Comparison of ENCODE assay signal across 8 mouse cellular contexts in the genomic region with DNA sequence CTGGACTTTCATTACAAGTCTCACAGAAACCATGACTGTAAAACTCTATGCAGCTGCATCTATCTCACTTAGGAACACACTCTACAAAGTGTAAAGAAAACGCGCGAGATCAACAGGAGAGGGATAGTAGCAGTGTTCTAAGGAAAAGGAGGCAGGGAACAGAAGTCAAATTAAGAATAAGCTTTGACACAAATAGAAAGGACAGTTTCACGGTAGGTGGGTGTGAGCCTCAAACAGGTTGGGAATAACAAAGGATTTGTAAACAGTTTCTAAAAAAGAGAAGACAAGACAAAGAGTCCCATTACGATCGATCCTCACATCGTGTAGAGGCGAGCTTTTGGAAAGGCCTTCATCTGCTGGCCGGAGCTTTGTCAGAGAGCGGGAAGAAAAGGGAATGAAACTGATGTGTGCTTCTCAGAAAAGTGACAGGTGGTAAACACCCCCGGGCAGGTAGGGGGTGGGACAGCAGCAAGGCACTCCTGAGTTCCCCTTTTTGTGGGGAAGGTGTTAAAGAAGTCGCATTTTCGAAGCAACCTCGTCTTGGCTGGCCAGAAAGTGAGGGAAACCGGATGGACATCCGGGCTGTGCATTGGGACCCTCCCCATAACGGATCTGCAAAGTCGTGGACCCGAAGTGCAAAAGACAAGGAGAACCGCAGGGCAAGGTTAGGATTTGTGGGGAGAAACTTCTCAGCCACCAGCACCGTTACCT. TPM values are rescaled to one million over a fixed set of nuclear protein-coding genes. Genes with fewer than 3 reads are reported as not detected.
A peak's percentile ranks its signal among the peaks of the same experiment; 100 is the strongest.
DNase-seq lines count a peak whose midpoint lies in the region; ATAC-seq and TF ChIP-seq lines count a peak whose summit lies in the region.

No protein-coding gene starts in this region.

- H3K27me3 ChIP-seq in heart, embryonic 10.5 days (ENCODE audit: insufficient read depth, poor library complexity, severe bottlenecking) = no peaks in the 10 kb centered on the region; the same call in 1 of the 2 replicates
- H3K27me3 ChIP-seq in hindbrain, embryonic 11.5 days (ENCODE audit: control insufficient read depth, insufficient read depth, low read length) = no peaks in the 10 kb centered on the region
- no peaks in the 10 kb centered on the region for H3K27me3 ChIP-seq in megakaryocyte, embryonic 14.5 days (replicated peaks)

- DNase-seq in heart, embryonic 10.5 days (ENCODE audit: low spot score) = no peak
- DNase-seq in heart, adult 18-20 months = no peak
- no peak for DNase-seq in ES-E14 (ENCODE audit: low read depth, low spot score)
- DNase-seq in hindbrain, embryonic 11.5 days (ENCODE audit: low spot score) = no peak
- DNase-seq in frontal cortex, postnatal 14 days (ENCODE audit: low spot score in 2 of 2) = no peak
- no peak for DNase-seq in gastrocnemius, postnatal 25 days
- DNase-seq in frontal cortex, postnatal 36 days (ENCODE audit: low spot score in 2 of 2) = no peak

- peaks cover 17% of the 10 kb centered on the region for H3K4me1 ChIP-seq in heart, embryonic 10.5 days
- H3K4me1 ChIP-seq in ES-E14 (ENCODE audit: control insufficient read depth in 2 of 2, insufficient read depth in 2 of 2, low read length in 2 of 2, poor library complexity in 1 of 2) = peaks cover 0 to 4% of the 10 kb centered on the region in 2 experiments; a peak in 1 of 4 replicates
- H3K4me1 ChIP-seq in hindbrain, embryonic 11.5 days (replicated peaks; ENCODE audit: control insufficient read depth, insufficient read depth, low read length) = peaks cover 2% of the 10 kb centered on the region; the same call in 1 of the 2 replicates
- peaks cover 45% of the 10 kb centered on the region for H3K4me1 ChIP-seq in megakaryocyte, embryonic 14.5 days

- H3K9me3 ChIP-seq in heart, embryonic 10.5 days = no peaks in the 10 kb centered on the region
- H3K9me3 ChIP-seq in ES-E14 (ENCODE audit: control insufficient read depth, insufficient read depth, low read depth, low read length) = no peaks in the 10 kb centered on the region
- H3K9me3 ChIP-seq in hindbrain, embryonic 11.5 days (ENCODE audit: control insufficient read depth, low read length) = no peaks in the 10 kb centered on the region
- H3K9me3 ChIP-seq in megakaryocyte, embryonic 14.5 days = peaks cover 6% of the 10 kb centered on the region; the same call in 1 of the 2 replicates

- 11% methylated on average over 21 of the region's 21 CpGs for WGBS in heart, embryonic 10.5 days
- WGBS in hindbrain, embryonic 11.5 days = 12% methylated on average over 21 of the region's 21 CpGs

- H3K4me3 ChIP-seq in heart, embryonic 10.5 days = peak overlapping the region; percentile 81
- H3K4me3 ChIP-seq in ES-E14 (ENCODE audit: insufficient read depth in 1 of 2, low read depth in 1 of 2, low read length in 2 of 2, poor library complexity in 1 of 2, severe bottlenecking in 1 of 2) = peak overlapping the region; percentile 89 to 97
- peak overlapping the region; percentile 66 for H3K4me3 ChIP-seq in hindbrain, embryonic 11.5 days (ENCODE audit: low read depth, low read length)
- H3K4me3 ChIP-seq in megakaryocyte, embryonic 14.5 days (replicated peaks) = peak overlapping the region; percentile 93

- peak overlapping the region; percentile 82 for H3K4me2 ChIP-seq in hindbrain, embryonic 11.5 days (replicated peaks; ENCODE audit: low read depth, low read length)

- peak overlapping the region; percentile 80 for H3K9ac ChIP-seq in ES-E14 (ENCODE audit: insufficient read depth, low read depth, low read length, poor library complexity, severe bottlenecking)
- H3K9ac ChIP-seq in hindbrain, embryonic 11.5 days (ENCODE audit: low read depth, low read length) = peak overlapping the region; percentile 81

- in situ Hi-C loops in ES-E14 (cut with MboI; ENCODE audit: low sequenced_read_pairs in 2 of 2, unreplicated experiment in 2 of 2) = no loop called here

- ATAC-seq in hindbrain, embryonic 11.5 days (ENCODE audit: low FRiP score) = peak; percentile 29

- peak overlapping the region; percentile 91 for H3K27ac ChIP-seq in heart, embryonic 10.5 days
- H3K27ac ChIP-seq in ES-E14 (ENCODE audit: insufficient read depth, low read depth, low read length, poor library complexity, severe bottlenecking) = no peak overlapping the region
- H3K27ac ChIP-seq in hindbrain, embryonic 11.5 days (ENCODE audit: low read depth, low read length) = no peak overlapping the region

- H3K36me3 ChIP-seq in heart, embryonic 10.5 days = peaks cover 24% of the 10 kb centered on the region
- peaks cover 2% of the 10 kb centered on the region for H3K36me3 ChIP-seq in ES-E14 (ENCODE audit: control insufficient read depth, insufficient read depth, low read length, poor library complexity, severe bottlenecking)
- no peaks in the 10 kb centered on the region for H3K36me3 ChIP-seq in hindbrain, embryonic 11.5 days (ENCODE audit: control insufficient read depth, insufficient read depth, low read length)
- H3K36me3 ChIP-seq in megakaryocyte, embryonic 14.5 days (replicated peaks; ENCODE audit: low read length) = peaks cover 37% of the 10 kb centered on the region

TF ChIP-seq in ES-E14, 5 proteins besides CTCF, POLR2A, EP300 and RAD21:
- TF ChIP-seq ZC3H11A (IDR thresholded peaks at IDR 0.05; ENCODE audit: borderline replicate concordance, low read depth, low read length) = no peak
- TF ChIP-seq ZNF384 (IDR thresholded peaks at IDR 0.05; ENCODE audit: low read depth, low read length) = no peak
- no peak for TF ChIP-seq HCFC1 (IDR thresholded peaks at IDR 0.05; ENCODE audit: borderline replicate concordance, insufficient read depth, low read length)
- no peak for TF ChIP-seq CHD2 (IDR thresholded peaks at IDR 0.05; ENCODE audit: low read depth, low read length)
- no peak for TF ChIP-seq MAFK (IDR thresholded peaks at IDR 0.05; ENCODE audit: insufficient read depth, low read depth, low read length)
TF ChIP-seq in ES-E14: peak in this region for 0.

RNA-seq across cellular contexts. Expression of a gene that starts 0.5 kb away (rescaled TPM):
- 38.9 and 40.7 TPM in 2 replicates for polyA plus RNA-seq in heart, embryonic 10.5 days (2016; fragmentation: Nextera tagmentation; extraction: Ambion mirVana)
- 10 to 100 TPM in 1 of 2 experiments, 1 to 10 TPM in 1; 8.4 to 10.5 TPM for total RNA-seq in heart, adult 18-20 months (2021)
- total RNA-seq in ES-E14 (2012; rRNA removed) = 3.4 and 5.0 TPM in 2 replicates
- polyA plus RNA-seq in hindbrain, embryonic 11.5 days (2014; fragmentation: Nextera tagmentation; extraction: Ambion mirVana) = 31.9 and 32.3 TPM in 2 replicates
- polyA plus RNA-seq in megakaryocyte, embryonic 14.5 days (2012; ENCODE audit: insufficient read depth, low replicate concordance) = 5.5 TPM in 1 of 2 replicates, not detected in the other
- total RNA-seq in gastrocnemius, postnatal 25 days (2021) = 1 to 10 TPM; 4.6 to 6.2 TPM

RNA-seq across cellular contexts. Expression of a gene that starts 4.9 kb away (rescaled TPM):
- polyA plus RNA-seq in heart, embryonic 10.5 days (2016; fragmentation: Nextera tagmentation; extraction: Ambion mirVana) = 43.6 and 46.3 TPM in 2 replicates
- 10 to 100 TPM; 19.7 to 20.0 TPM for total RNA-seq in heart, adult 18-20 months (2021)
- total RNA-seq in ES-E14 (2012; rRNA removed) = 18.2 and 33.7 TPM in 2 replicates
- polyA plus RNA-seq in hindbrain, embryonic 11.5 days (2014; fragmentation: Nextera tagmentation; extraction: Ambion mirVana) = 35.8 and 36.2 TPM in 2 replicates
- polyA plus RNA-seq in megakaryocyte, embryonic 14.5 days (2012; ENCODE audit: insufficient read depth, low replicate concordance) = 3.0 and 3.2 TPM in 2 replicates
- 10 to 100 TPM; 29.6 to 31.1 TPM for total RNA-seq in gastrocnemius, postnatal 25 days (2021)
